Mouse (Mus musculus) left cerebral cortex, postnatal 4 days (tissue): Measurements from ENCODE around the gene Ghrl. TPM values are rescaled to one million over a fixed set of nuclear protein-coding genes. Genes with fewer than 3 reads are reported as not detected.
"Not testable (repeated sequence)": the region's sequence is repeated elsewhere in the genome, so short reads cannot be mapped to it uniquely, and the experiment has no call there.

Source experiments
- DNase-seq: peaks from one replicate; pipeline ENCODE4 v3.0.0-alpha.2; 2022
- intact Hi-C: fragments of 180-260 bp; cut with DNase I; formaldehyde crosslinking; loops from one replicate; pipeline ENCODE4 v1.15.1; 2025
- microRNA-seq: library from miRNA; unstranded; fragments of <30 nt; microRNA quantifications from one replicate; pipeline ENCODE4 v1.2.0, GENCODE M21; 2022
- total RNA-seq, 2 experiments: library from RNA; stranded (reverse); gene quantifications; 2 replicates each; pipeline ENCODE4 v1.2.3; 2021

The Ghrl gene
- total RNA-seq, 2 experiments from 2014 or later: not detected

GRCm38 (mm10) chr6:113672029-113672428 lies 47.7 kb downstream of the Ghrl start:
- DNase-seq, intact Hi-C loops: not testable (repeated sequence)

- DNase-seq: no peak
- intact Hi-C loops: no loop called here
Observed at GRCm38 (mm10) chr6:113669821-113670220, 49.9 kb downstream of the Ghrl start.

GRCm38 (mm10) chr6:113668287-113669154 lies 51.2 kb downstream of the Ghrl start:
- no peak for DNase-seq
- intact Hi-C loops: no loop called here

- intact Hi-C loops: no loop called here
Observed at GRCm38 (mm10) chr6:113667611-113668122, 52.0 kb downstream of the Ghrl start.

More at GRCm38 (mm10) chr6:113667611-113668122, 52.0 kb downstream of the Ghrl start:
- DNase-seq: no peak

Small RNAs within 50 kb of the gene (microRNA-seq; reads per million reads assigned to microRNA genes)
- 2.7 reads per million for gene Mir7042

Other genes with a start within 250 kb of the Ghrl start
- gene Il17rc, start 248.5 kb downstream of the Ghrl start, total RNA-seq: 1 to 10 TPM; 2.2 to 2.4 TPM
- 10 to 100 TPM; 80.4 to 82.1 TPM for gene Creld1, start 236.6 kb downstream of the Ghrl start, total RNA-seq
- 10 to 100 TPM; 15.5 to 19.7 TPM for gene Prrt3, start 217.9 kb downstream of the Ghrl start, total RNA-seq
- 10 to 100 TPM; 62.3 to 71.1 TPM for gene Emc3, start 188.2 kb downstream of the Ghrl start, total RNA-seq
- 1 to 10 TPM; 5.4 to 7.0 TPM for gene Fancd2, start 188.2 kb downstream of the Ghrl start, total RNA-seq
- under 1 TPM in 1 of 2 experiments, not detected in 1; 0.28 TPM for gene Fancd2os, start 119.2 kb downstream of the Ghrl start, total RNA-seq
- gene Brk1, start 115.1 kb downstream of the Ghrl start, total RNA-seq: 100 to 1,000 TPM; 166 to 181 TPM
- gene Vhl, start 95.9 kb downstream of the Ghrl start, total RNA-seq: 10 to 100 TPM; 50.0 to 61.8 TPM
- gene Irak2, start 81.4 kb downstream of the Ghrl start, total RNA-seq: 1 to 10 TPM; 7.9 to 8.1 TPM
- gene Tatdn2, start 22.8 kb downstream of the Ghrl start, total RNA-seq: 10 to 100 TPM; 95.0 to 98.1 TPM
- gene Sec13, start 20.9 kb upstream of the Ghrl start, total RNA-seq: 100 to 1,000 TPM; 100 to 104 TPM